Comparison of ENCODE assay signal across 25 mouse cellular contexts in the genomic region with DNA sequence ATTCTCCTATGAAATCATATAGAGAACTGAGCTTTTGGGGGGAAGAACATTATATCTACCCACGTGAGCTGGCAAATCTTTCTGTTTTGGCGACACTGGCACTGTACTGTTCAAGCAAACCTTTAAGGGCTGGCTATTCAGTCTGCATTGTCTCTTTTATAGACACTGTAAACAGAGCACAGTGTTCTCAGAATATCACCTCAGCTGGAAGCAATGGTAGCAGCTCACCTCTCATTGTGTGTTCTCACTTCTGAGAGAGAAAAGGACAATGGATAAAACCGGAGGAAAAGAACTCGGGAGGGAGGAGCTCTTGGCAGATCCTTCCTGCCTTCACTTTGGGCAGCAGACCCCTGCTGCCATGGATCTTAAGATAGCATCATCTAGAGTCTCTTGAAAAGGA.
A peak's percentile ranks its signal among the peaks of the same experiment; 100 is the strongest.
DNase-seq lines count a peak whose midpoint lies in the region; ATAC-seq lines count a peak whose summit lies in the region.
"Had no signal": no experiment of that assay in that cellular context is flagged by ENCODE, and none has a peak within 500 bp of the region (broad histone marks: within the 10 kb centered on the region; RNA-seq: fewer than 3 reads in every experiment).

No protein-coding gene starts in this region.

- peak; percentile 51; the same call in 1 of the 2 replicates for ATAC-seq in midbrain, embryonic 16.5 days
- no peak for ATAC-seq in midbrain, embryonic 14.5 days (ENCODE audit: low FRiP score, low TSS enrichment)
- ATAC-seq: activated CD4-positive, CD25-positive, alpha-beta regulatory T cell, adult 4 months; forebrain, embryonic 13.5 days; forebrain, embryonic 15.5 days; forebrain, postnatal 0 days; Patski had no signal

- no peak overlapping the region for H3K27ac ChIP-seq in midbrain, embryonic 16.5 days (ENCODE audit: low read length)
- no peak overlapping the region for H3K27ac ChIP-seq in midbrain, embryonic 14.5 days (replicated peaks; ENCODE audit: low read depth, low read length)
- H3K27ac ChIP-seq: embryonic facial prominence, embryonic 10.5 days; embryonic facial prominence, embryonic 12.5 days; forebrain, embryonic 13.5 days; forebrain, embryonic 15.5 days had no signal

- DNase-seq in heart, adult 11 months = peak; percentile 29
- DNase-seq in heart, postnatal 14 days = no peak
- DNase-seq in midbrain, embryonic 14.5 days = no peak
- peak; percentile 3 for DNase-seq in ZHBTc4 (ENCODE audit: low read depth, low spot score)
- no peak for DNase-seq in cerebellum, postnatal 4 days (ENCODE audit: low spot score in 2 of 2)
- no peak for DNase-seq in spleen, adult 12 weeks (ENCODE audit: low spot score)
- DNase-seq: adrenal gland, adult 8-10 months; adrenal gland, postnatal 14 days; adrenal gland, postnatal 36 days; B cell, adult 2 months; cerebellum, adult 11 months; cerebellum, adult 18-20 months; cerebellum, adult 8-10 months; cerebellum, adult 9-11 months; cerebellum, postnatal 14 days; cerebellum, postnatal 36 days; forebrain, postnatal 0 days had no signal

- no peak overlapping the region for H3K9ac ChIP-seq in midbrain, embryonic 16.5 days (ENCODE audit: low read depth, low read length)
- no peak overlapping the region for H3K9ac ChIP-seq in midbrain, embryonic 14.5 days (replicated peaks; ENCODE audit: low read length)
- H3K9ac ChIP-seq: embryonic facial prominence, embryonic 12.5 days; forebrain, embryonic 13.5 days; forebrain, embryonic 15.5 days; forebrain, postnatal 0 days had no signal

- intact Hi-C loops in heart, postnatal 14 days (cut with DNase I) = no loop called here

- no peaks in the 10 kb centered on the region for H3K4me1 ChIP-seq in midbrain, embryonic 16.5 days (ENCODE audit: control insufficient read depth, insufficient read depth, low read length)
- no peaks in the 10 kb centered on the region for H3K4me1 ChIP-seq in midbrain, embryonic 14.5 days (ENCODE audit: control insufficient read depth, insufficient read depth, low read length)
- H3K4me1 ChIP-seq: embryonic facial prominence, embryonic 10.5 days; embryonic facial prominence, embryonic 12.5 days; forebrain, embryonic 13.5 days; forebrain, embryonic 15.5 days had no signal

- no peak overlapping the region for H3K4me3 ChIP-seq in midbrain, embryonic 16.5 days (ENCODE audit: low read depth, low read length)
- H3K4me3 ChIP-seq in midbrain, embryonic 14.5 days (replicated peaks; ENCODE audit: low read depth, low read length) = no peak overlapping the region
- H3K4me3 ChIP-seq: embryonic facial prominence, embryonic 10.5 days; embryonic facial prominence, embryonic 12.5 days; forebrain, embryonic 13.5 days; forebrain, embryonic 15.5 days had no signal

- H3K4me2 ChIP-seq in midbrain, embryonic 16.5 days (ENCODE audit: low read length) = no peak overlapping the region
- H3K4me2 ChIP-seq in midbrain, embryonic 14.5 days (ENCODE audit: low read length) = no peak overlapping the region
- H3K4me2 ChIP-seq: embryonic facial prominence, embryonic 12.5 days; forebrain, embryonic 13.5 days; forebrain, embryonic 15.5 days had no signal

- no peaks in the 10 kb centered on the region for H3K9me3 ChIP-seq in midbrain, embryonic 16.5 days (replicated peaks; ENCODE audit: control insufficient read depth, low read length, poor library complexity, severe bottlenecking)
- H3K9me3 ChIP-seq in midbrain, embryonic 14.5 days (ENCODE audit: control insufficient read depth, low read length) = no peaks in the 10 kb centered on the region
- H3K9me3 ChIP-seq: embryonic facial prominence, embryonic 10.5 days; embryonic facial prominence, embryonic 12.5 days; forebrain, embryonic 13.5 days; forebrain, embryonic 15.5 days had no signal

- no peaks in the 10 kb centered on the region for H3K36me3 ChIP-seq in midbrain, embryonic 16.5 days (ENCODE audit: control insufficient read depth, insufficient read depth, low read length)
- no peaks in the 10 kb centered on the region for H3K36me3 ChIP-seq in midbrain, embryonic 14.5 days (ENCODE audit: control insufficient read depth, insufficient read depth, low read length)
- H3K36me3 ChIP-seq: embryonic facial prominence, embryonic 10.5 days; embryonic facial prominence, embryonic 12.5 days; forebrain, embryonic 15.5 days; G1E had no signal

- 16% methylated on average over 4 of the region's 4 CpGs for WGBS in midbrain, embryonic 16.5 days
- WGBS in midbrain, embryonic 14.5 days = 30% methylated on average over 4 of the region's 4 CpGs

- no peaks in the 10 kb centered on the region for H3K27me3 ChIP-seq in midbrain, embryonic 16.5 days (ENCODE audit: control insufficient read depth, insufficient read depth, low read depth, low read length)
- no peaks in the 10 kb centered on the region for H3K27me3 ChIP-seq in midbrain, embryonic 14.5 days (ENCODE audit: control insufficient read depth, insufficient read depth, low read length)
- H3K27me3 ChIP-seq: embryonic facial prominence, embryonic 12.5 days; forebrain, embryonic 13.5 days; forebrain, embryonic 15.5 days had no signal

Comparison
In these comparisons a context has a peak if more than half of its experiments do, and no peak if none do; other contexts are left out.
1. DNase-seq: peak in heart, adult 11 months (single experiment) and ZHBTc4 (single experiment); none in heart, postnatal 14 days (0 of 2), midbrain, embryonic 14.5 days (single experiment), cerebellum, postnatal 4 days (0 of 2) and spleen, adult 12 weeks (single experiment).